Mouse (Mus musculus): Measurements from ENCODE around the gene Pnrc1. TPM values are rescaled to one million over a fixed set of nuclear protein-coding genes. Genes with fewer than 3 reads are reported as not detected.

Pnrc1 gene
- polyA plus RNA-seq, 1 experiment from 2014 or later, result 81.9 TPM

- Histone ChIP-seq H3K4me2 (replicated peaks; ENCODE audit: low read depth, low read length) (no peak overlapping the region), H3K9ac (replicated peaks; ENCODE audit: low read length) (no peak overlapping the region), H3K4me1 (ENCODE audit: insufficient read depth, low read length) (peaks cover 16% of the 10 kb centered on the region), H3K9me3 (ENCODE audit: low read length) (no peaks in the 10 kb centered on the region), H3K27me3 (ENCODE audit: insufficient read depth, low read length) (no peaks in the 10 kb centered on the region), H3K27ac (ENCODE audit: low read length) (peak overlapping the region; percentile 89), H3K36me3 (ENCODE audit: insufficient read depth, low read length) (peaks cover 12% of the 10 kb centered on the region), H3K4me3 (ENCODE audit: low read length) (no peak overlapping the region)
- 89% methylated on average over 1 of the region's 1 CpGs for WGBS
- ATAC-seq (ENCODE audit: low FRiP score, low TSS enrichment), result no peak
Measured at GRCm38 (mm10) chr4:33249716-33250230, 40.2 kb downstream of the Pnrc1 start.

- H3K4me1 ChIP-seq (ENCODE audit: insufficient read depth, low read length), result peaks cover 16% of the 10 kb centered on the region
- H3K36me3 ChIP-seq (ENCODE audit: insufficient read depth, low read length), result peaks cover 20% of the 10 kb centered on the region
- peak overlapping the region; percentile 52 for H3K4me2 ChIP-seq (replicated peaks; ENCODE audit: low read depth, low read length)
- no peak for ATAC-seq (ENCODE audit: low FRiP score, low TSS enrichment)
- peak overlapping the region; percentile 89 for H3K27ac ChIP-seq (ENCODE audit: low read length)
- peak overlapping the region; percentile 57 for H3K9ac ChIP-seq (replicated peaks; ENCODE audit: low read length)
- no peaks in the 10 kb centered on the region for H3K27me3 ChIP-seq (ENCODE audit: insufficient read depth, low read length)
- peak overlapping the region; percentile 96 for H3K4me3 ChIP-seq (ENCODE audit: low read length)
- no peaks in the 10 kb centered on the region for H3K9me3 ChIP-seq (ENCODE audit: low read length)
- under 1% methylated on average over 4 of the region's 4 CpGs for WGBS
Measured at GRCm38 (mm10) chr4:33248915-33249314, 41.0 kb downstream of the Pnrc1 start.

GRCm38 (mm10) chr4:33248062-33248889 lies 41.7 kb downstream of the Pnrc1 start:
- Histone ChIP-seq H3K36me3 (ENCODE audit: insufficient read depth, low read length) (peaks cover 25% of the 10 kb centered on the region), H3K4me3 (ENCODE audit: low read length) (peak overlapping the region; percentile 96), H3K4me2 (replicated peaks; ENCODE audit: low read depth, low read length) (peak overlapping the region; percentile 52), H3K9me3 (ENCODE audit: low read length) (no peaks in the 10 kb centered on the region), H3K27me3 (ENCODE audit: insufficient read depth, low read length) (no peaks in the 10 kb centered on the region), H3K4me1 (ENCODE audit: insufficient read depth, low read length) (peaks cover 16% of the 10 kb centered on the region), H3K9ac (replicated peaks; ENCODE audit: low read length) (peak overlapping the region; percentile 100), H3K27ac (ENCODE audit: low read length) (peak overlapping the region; percentile 100)
- WGBS, result under 1% methylated on average over 74 of the region's 88 CpGs
- ATAC-seq (ENCODE audit: low FRiP score, low TSS enrichment), result peak; percentile 93

- ATAC-seq (ENCODE audit: low FRiP score, low TSS enrichment), result peak; percentile 92
- peak overlapping the region; percentile 96 for H3K4me3 ChIP-seq (ENCODE audit: low read length)
- no peaks in the 10 kb centered on the region for H3K9me3 ChIP-seq (ENCODE audit: low read length)
- H3K4me1 ChIP-seq (ENCODE audit: insufficient read depth, low read length), result peaks cover 16% of the 10 kb centered on the region
- peak overlapping the region; percentile 88 for H3K4me2 ChIP-seq (replicated peaks; ENCODE audit: low read depth, low read length)
- H3K36me3 ChIP-seq (ENCODE audit: insufficient read depth, low read length), result peaks cover 31% of the 10 kb centered on the region
- 0% methylated on average over 60 of the region's 60 CpGs for WGBS
- no peaks in the 10 kb centered on the region for H3K27me3 ChIP-seq (ENCODE audit: insufficient read depth, low read length)
- peak overlapping the region; percentile 100 for H3K27ac ChIP-seq (ENCODE audit: low read length)
- H3K9ac ChIP-seq (replicated peaks; ENCODE audit: low read length), result peak overlapping the region; percentile 100
Measured at GRCm38 (mm10) chr4:33247479-33248053, 42.4 kb downstream of the Pnrc1 start.

GRCm38 (mm10) chr4:33245853-33246395 lies 44.0 kb downstream of the Pnrc1 start:
- no peak for ATAC-seq (ENCODE audit: low FRiP score, low TSS enrichment)
- H3K9ac ChIP-seq (replicated peaks; ENCODE audit: low read length), result no peak overlapping the region
- 84% methylated on average over 14 of the region's 14 CpGs for WGBS

GRCm38 (mm10) chr4:33243921-33244320 lies 46.0 kb downstream of the Pnrc1 start:
- no peak overlapping the region for H3K27ac ChIP-seq (ENCODE audit: low read length)
- H3K9ac ChIP-seq (replicated peaks; ENCODE audit: low read length), result no peak overlapping the region
- no peak overlapping the region for H3K4me3 ChIP-seq (ENCODE audit: low read length)
- peaks cover 11% of the 10 kb centered on the region for H3K4me1 ChIP-seq (ENCODE audit: insufficient read depth, low read length)
- peaks cover 32% of the 10 kb centered on the region for H3K36me3 ChIP-seq (ENCODE audit: insufficient read depth, low read length)
- H3K9me3 ChIP-seq (ENCODE audit: low read length), result no peaks in the 10 kb centered on the region
- 89% methylated on average over 4 of the region's 4 CpGs for WGBS
- ATAC-seq (ENCODE audit: low FRiP score, low TSS enrichment), result no peak
- H3K4me2 ChIP-seq (replicated peaks; ENCODE audit: low read depth, low read length), result no peak overlapping the region
- no peaks in the 10 kb centered on the region for H3K27me3 ChIP-seq (ENCODE audit: insufficient read depth, low read length)

More at GRCm38 (mm10) chr4:33245853-33246395, 44.0 kb downstream of the Pnrc1 start:
- Histone ChIP-seq H3K4me1 (ENCODE audit: insufficient read depth, low read length) (peaks cover 16% of the 10 kb centered on the region), H3K9me3 (ENCODE audit: low read length) (no peaks in the 10 kb centered on the region), H3K4me3 (ENCODE audit: low read length) (peak overlapping the region; percentile 22; the same call in 1 of the 2 replicates), H3K27ac (ENCODE audit: low read length) (no peak overlapping the region), H3K36me3 (ENCODE audit: insufficient read depth, low read length) (peaks cover 32% of the 10 kb centered on the region), H3K4me2 (replicated peaks; ENCODE audit: low read depth, low read length) (peak overlapping the region; percentile 88), H3K27me3 (ENCODE audit: insufficient read depth, low read length) (no peaks in the 10 kb centered on the region)

GRCm38 (mm10) chr4:33243016-33243758 lies 46.8 kb downstream of the Pnrc1 start:
- no peaks in the 10 kb centered on the region for H3K9me3 ChIP-seq (ENCODE audit: low read length)
- no peaks in the 10 kb centered on the region for H3K27me3 ChIP-seq (ENCODE audit: insufficient read depth, low read length)
- no peak overlapping the region for H3K4me2 ChIP-seq (replicated peaks; ENCODE audit: low read depth, low read length)
- 76% methylated on average over 12 of the region's 12 CpGs for WGBS
- peaks cover 10% of the 10 kb centered on the region for H3K4me1 ChIP-seq (ENCODE audit: insufficient read depth, low read length)
- no peak overlapping the region for H3K27ac ChIP-seq (ENCODE audit: low read length)
- H3K4me3 ChIP-seq (ENCODE audit: low read length), result no peak overlapping the region
- peaks cover 32% of the 10 kb centered on the region for H3K36me3 ChIP-seq (ENCODE audit: insufficient read depth, low read length)
- ATAC-seq (ENCODE audit: low FRiP score, low TSS enrichment), result no peak
- H3K9ac ChIP-seq (replicated peaks; ENCODE audit: low read length), result no peak overlapping the region

GRCm38 (mm10) chr4:33242536-33242935 lies 47.4 kb downstream of the Pnrc1 start:
- no peak overlapping the region for H3K27ac ChIP-seq (ENCODE audit: low read length)
- 65% methylated on average over 5 of the region's 5 CpGs for WGBS
- H3K27me3 ChIP-seq (ENCODE audit: insufficient read depth, low read length), result no peaks in the 10 kb centered on the region
- ATAC-seq (ENCODE audit: low FRiP score, low TSS enrichment), result no peak
- no peaks in the 10 kb centered on the region for H3K9me3 ChIP-seq (ENCODE audit: low read length)
- H3K9ac ChIP-seq (replicated peaks; ENCODE audit: low read length), result no peak overlapping the region
- peaks cover 10% of the 10 kb centered on the region for H3K4me1 ChIP-seq (ENCODE audit: insufficient read depth, low read length)
- H3K36me3 ChIP-seq (ENCODE audit: insufficient read depth, low read length), result peaks cover 32% of the 10 kb centered on the region
- no peak overlapping the region for H3K4me2 ChIP-seq (replicated peaks; ENCODE audit: low read depth, low read length)
- no peak overlapping the region for H3K4me3 ChIP-seq (ENCODE audit: low read length)

- Histone ChIP-seq H3K9me3 (ENCODE audit: low read length) (no peaks in the 10 kb centered on the region), H3K36me3 (ENCODE audit: insufficient read depth, low read length) (no peaks in the 10 kb centered on the region), H3K27ac (ENCODE audit: low read length) (no peak overlapping the region), H3K27me3 (ENCODE audit: insufficient read depth, low read length) (no peaks in the 10 kb centered on the region), H3K4me1 (ENCODE audit: insufficient read depth, low read length) (no peaks in the 10 kb centered on the region), H3K4me3 (ENCODE audit: low read length) (no peak overlapping the region), H3K9ac (replicated peaks; ENCODE audit: low read length) (no peak overlapping the region), H3K4me2 (replicated peaks; ENCODE audit: low read depth, low read length) (no peak overlapping the region)
- WGBS, result 83% methylated on average over 18 of the region's 18 CpGs
- ATAC-seq (ENCODE audit: low FRiP score, low TSS enrichment), result no peak
Measured at GRCm38 (mm10) chr4:33230881-33231280, 59.1 kb downstream of the Pnrc1 start.
